Mouse (Mus musculus) kidney, adult 2 months (tissue): ENCODE data around the gene Rtf2. TPM values are rescaled to one million over a fixed set of nuclear protein-coding genes. Genes with fewer than 3 reads are reported as not detected.
A peak's percentile ranks its signal among the peaks of the same experiment; 100 is the strongest.

Source experiments
- DNase-seq: peaks from one replicate; pipeline ENCODE4 v3.0.0; 2021
- H3K27ac ChIP-seq: fragments of 200-500 bp; 2 replicates; pipeline ENCODE4 v1.5.1; 2012; ENCODE audit warnings: low read depth, low read length, control low read depth, inconsistent platforms; ENCODE audit not compliant: insufficient read depth
- H3K27me3 ChIP-seq: fragments of 200-500 bp; replicated peaks from 2 replicates; pipeline ENCODE4 v1.6.1; 2012; ENCODE audit warnings: mild to moderate bottlenecking, moderate library complexity, low read length, inconsistent platforms; ENCODE audit not compliant: control insufficient read depth, insufficient read depth
- H3K36me3 ChIP-seq: fragments of 200-500 bp; 2 replicates; pipeline ENCODE4 v1.6.1; 2012; ENCODE audit warnings: mild to moderate bottlenecking, moderate library complexity, low read length, inconsistent platforms; ENCODE audit not compliant: control insufficient read depth, insufficient read depth
- H3K4me1 ChIP-seq: fragments of 200-500 bp; 2 replicates; pipeline ENCODE4 v1.6.1; 2011; ENCODE audit warnings: low read length; ENCODE audit not compliant: control insufficient read depth, insufficient read depth
- H3K4me3 ChIP-seq: fragments of 200-500 bp; 2 replicates; pipeline ENCODE4 v1.5.1; 2011; ENCODE audit warnings: mild to moderate bottlenecking, low read depth, low read length, control low read depth; ENCODE audit not compliant: insufficient read depth
- CTCF ChIP-seq: fragments of 200-500 bp; conservative IDR thresholded peaks from 2 replicates; pipeline ENCODE4 v1.5.1; 2011; ENCODE audit warnings: low read depth, mild to moderate bottlenecking, control low read depth, low read length, moderate library complexity, mixed read lengths; ENCODE audit not compliant: insufficient read depth, insufficient read length
- POLR2A ChIP-seq: fragments of 200-500 bp; IDR thresholded peaks from one replicate; pipeline ENCODE4 v1.6.1; 2011; ENCODE audit warnings: low read depth, low read length, control low read depth
- WGBS: fragments of 180-500 bp; shearing (Covaris S2); methylation state at CpG from one replicate; pipeline ENCODE4 v1.1.7; 2018; 5-methylcytosine and 5-hydroxymethylcytosine counted together
- polyA plus RNA-seq: library from polyadenylated mRNA; depleted of rRNA; stranded (reverse); fragments of >200 nt; gene quantifications from 2 replicates; pipeline ENCODE4 v1.2.3, GENCODE M21; 2012

Rtf2 gene
- polyA plus RNA-seq, 1 experiment, result 39.9 TPM

GRCm38 (mm10) chr2:172452458-172452857, 12.1 kb downstream of the Rtf2 start:
- Histone ChIP-seq H3K4me1 (no peaks in the 10 kb centered on the region), H3K4me3 (no peak overlapping the region), H3K27me3 (no peaks in the 10 kb centered on the region), H3K36me3 (no peaks in the 10 kb centered on the region), H3K27ac (no peak overlapping the region)
- peak; percentile 25 for DNase-seq
- 77% methylated on average over 10 of the region's 10 CpGs for WGBS
- TF ChIP-seq POLR2A (no peak), CTCF (no peak)

GRCm38 (mm10) chr2:172458496-172458895, 18.1 kb downstream of the Rtf2 start, which contains the start of gene Gcnt7:
Gcnt7 (minus strand) TSS chr2:172458596.
- 86% methylated on average over 11 of the region's 11 CpGs for WGBS

GRCm38 (mm10) chr2:172460647-172461046, 20.3 kb downstream of the Rtf2 start:
- Histone ChIP-seq H3K4me1 (no peaks in the 10 kb centered on the region), H3K27me3 (no peaks in the 10 kb centered on the region), H3K4me3 (no peak overlapping the region), H3K27ac (no peak overlapping the region), H3K36me3 (no peaks in the 10 kb centered on the region)
- DNase-seq, result no peak
- TF ChIP-seq CTCF (no peak), POLR2A (no peak)
- 93% methylated on average over 2 of the region's 2 CpGs for WGBS

More at GRCm38 (mm10) chr2:172458496-172458895, 18.1 kb downstream of the Rtf2 start, which contains the start of gene Gcnt7:
- Histone ChIP-seq H3K27me3 (no peaks in the 10 kb centered on the region), H3K36me3 (no peaks in the 10 kb centered on the region), H3K27ac (no peak within 1 kb of the TSS), H3K4me1 (no peaks in the 10 kb centered on the region), H3K4me3 (no peak within 1 kb of the TSS)
- TF ChIP-seq CTCF, result no peak
- TF ChIP-seq POLR2A, result no peak
- DNase-seq, result no peak

- Histone ChIP-seq H3K4me3 (no peak overlapping the region), H3K36me3 (no peaks in the 10 kb centered on the region), H3K27ac (no peak overlapping the region), H3K4me1 (no peaks in the 10 kb centered on the region), H3K27me3 (no peaks in the 10 kb centered on the region)
- WGBS, result 91% methylated on average over 4 of the region's 4 CpGs
- TF ChIP-seq POLR2A (no peak), CTCF (no peak)
- no peak for DNase-seq
Observed at GRCm38 (mm10) chr2:172462813-172463212, 22.5 kb downstream of the Rtf2 start.

GRCm38 (mm10) chr2:172466427-172467132, 26.2 kb downstream of the Rtf2 start:
- Histone ChIP-seq H3K27ac (no peak overlapping the region), H3K27me3 (no peaks in the 10 kb centered on the region), H3K36me3 (no peaks in the 10 kb centered on the region), H3K4me3 (no peak overlapping the region), H3K4me1 (no peaks in the 10 kb centered on the region)
- TF ChIP-seq CTCF (0 out of 2 replicates have a peak, but pooled peaks have one; percentile 21), POLR2A (no peak)
- WGBS, result 65% methylated on average over 11 of the region's 11 CpGs
- DNase-seq, result peak; percentile 86

- H3K27me3 ChIP-seq, result no peaks in the 10 kb centered on the region
- H3K27ac ChIP-seq, result no peak overlapping the region
- no peak for DNase-seq
- no peaks in the 10 kb centered on the region for H3K4me1 ChIP-seq
- WGBS, result 87% methylated on average over 5 of the region's 5 CpGs
- no peaks in the 10 kb centered on the region for H3K36me3 ChIP-seq
- TF ChIP-seq POLR2A (no peak), CTCF (no peak)
- H3K4me3 ChIP-seq, result no peak overlapping the region
Observed at GRCm38 (mm10) chr2:172467206-172467605, 26.9 kb downstream of the Rtf2 start.

- Histone ChIP-seq H3K4me1 (no peaks in the 10 kb centered on the region), H3K4me3 (no peak overlapping the region), H3K36me3 (no peaks in the 10 kb centered on the region), H3K27ac (no peak overlapping the region), H3K27me3 (no peaks in the 10 kb centered on the region)
- peak; percentile 86 for DNase-seq
- TF ChIP-seq POLR2A, result no peak
- TF ChIP-seq CTCF, result no peak
- 56% methylated on average over 11 of the region's 11 CpGs for WGBS
Observed at GRCm38 (mm10) chr2:172468346-172468819, 28.0 kb downstream of the Rtf2 start.

- no peak for TF ChIP-seq CTCF
- TF ChIP-seq POLR2A, result no peak
- H3K27ac ChIP-seq, result no peak within 1 kb of the TSS
- DNase-seq, result no peak
- H3K4me3 ChIP-seq, result no peak within 1 kb of the TSS
- 92% methylated on average over 11 of the region's 11 CpGs for WGBS
- no peaks in the 10 kb centered on the region for H3K36me3 ChIP-seq
- H3K4me1 ChIP-seq, result no peaks in the 10 kb centered on the region
- no peaks in the 10 kb centered on the region for H3K27me3 ChIP-seq
Observed at GRCm38 (mm10) chr2:172472318-172472717, 32.0 kb downstream of the Rtf2 start, which contains the start of gene Fam209. Fam209 (plus strand) TSS chr2:172472520.
